Mouse (Mus musculus): Measurements from ENCODE around the gene Hint2. TPM values are rescaled to one million over a fixed set of nuclear protein-coding genes. Genes with fewer than 3 reads are reported as not detected.

Hint2 gene
- total RNA-seq, 2 experiments from 2014 or later: 57.6 to 66.5 TPM

DNA sequence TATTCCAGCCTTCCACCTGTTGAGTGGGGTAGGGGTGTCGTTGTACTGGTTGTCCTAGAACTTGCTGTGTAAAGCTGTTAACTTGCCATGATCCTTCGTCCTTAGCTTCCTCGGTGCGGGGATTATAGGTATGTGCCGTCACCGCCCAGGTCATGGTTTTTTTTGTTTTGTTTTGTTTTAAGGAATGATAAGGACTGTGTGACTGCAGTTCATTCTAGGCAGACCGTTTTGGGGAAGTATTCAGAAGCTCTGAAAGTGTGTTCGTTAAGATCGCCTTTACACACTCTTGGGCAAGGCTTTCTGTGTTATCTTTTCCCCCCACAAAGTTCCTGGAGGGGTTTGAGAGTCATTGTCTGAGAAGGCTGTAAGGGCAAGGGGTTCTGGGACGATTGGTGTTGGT is 43.7 kb downstream of the Hint2 start:
- no peak for DNase-seq (ENCODE audit: low spot score in 2 of 2)

DNA sequence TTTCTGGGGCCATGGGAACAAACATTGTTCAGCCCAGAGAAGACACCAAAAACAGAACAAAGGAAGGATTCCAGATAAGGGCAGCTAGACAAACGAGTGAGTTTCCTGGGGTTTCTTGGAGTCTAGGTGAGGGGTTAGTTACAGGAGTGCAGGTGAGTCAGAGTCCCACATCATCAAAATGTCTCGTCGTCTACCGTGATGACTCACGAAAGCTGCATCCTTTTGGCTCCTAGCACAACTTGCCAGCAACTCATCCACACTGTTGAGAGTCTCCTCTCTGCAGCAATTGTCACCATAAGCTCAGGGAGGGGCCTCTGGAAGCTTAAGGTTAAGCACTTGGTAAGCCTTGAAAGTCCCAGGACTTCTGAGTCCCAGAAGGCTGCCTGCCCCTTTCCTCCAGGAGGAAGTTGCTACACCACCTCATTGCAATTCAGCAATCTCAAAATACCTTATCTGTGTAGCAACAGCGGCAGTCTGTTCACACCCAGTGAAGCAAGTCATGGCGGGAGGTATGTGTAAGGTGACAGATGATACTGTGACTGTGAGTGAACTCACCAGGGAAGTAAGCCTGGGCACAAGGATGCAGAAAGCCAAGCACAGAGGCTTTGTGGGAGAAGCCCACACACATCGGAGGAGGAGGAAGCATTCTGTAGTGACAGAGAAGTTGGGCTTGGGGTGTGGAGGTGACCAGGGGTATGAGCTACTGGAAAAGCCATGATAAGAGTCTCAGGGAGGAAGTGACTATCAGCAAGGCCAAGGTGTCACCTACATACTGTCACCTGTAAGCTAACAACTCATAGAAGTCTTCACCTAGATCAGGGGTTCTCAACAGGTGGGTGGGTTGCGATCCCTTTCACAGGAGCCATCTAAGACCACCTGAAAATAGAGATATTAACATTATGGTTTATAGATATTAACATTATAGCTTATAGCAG is 51.2 kb downstream of the Hint2 start:
- no peak for DNase-seq (ENCODE audit: low spot score in 2 of 2)

Small RNAs within 50 kb of the gene (microRNA-seq; reads per million reads assigned to microRNA genes)
- not detected for gene Gm25262

Other genes with a start within 250 kb of the Hint2 start
- under 1 TPM in 1 of 2 experiments, not detected in 1; 0.47 TPM for gene Fam166b, start 227.3 kb downstream of the Hint2 start, total RNA-seq (2021)
- gene Tesk1, start 214.5 kb downstream of the Hint2 start, total RNA-seq (2021): 10 to 100 TPM; 39.3 to 40.9 TPM
- under 1 TPM; 0.32 to 0.75 TPM for gene Cd72, start 201.8 kb downstream of the Hint2 start, total RNA-seq (2021)
- gene Sit1, start 172.7 kb downstream of the Hint2 start, total RNA-seq (2021): not detected
- gene Ccdc107, start 163.6 kb downstream of the Hint2 start, total RNA-seq (2021): 10 to 100 TPM; 23.3 to 28.6 TPM
- gene Arhgef39, start 156.8 kb downstream of the Hint2 start, total RNA-seq (2021): 1 to 10 TPM; 7.9 to 8.9 TPM
- 1 to 10 TPM; 1.2 to 3.1 TPM for gene Car9, start 149.5 kb downstream of the Hint2 start, total RNA-seq (2021)
- 1,000 to 10,000 TPM; 9,033 to 9,337 TPM for gene Tpm2, start 132.7 kb downstream of the Hint2 start, total RNA-seq (2021)
- gene Creb3, start 94.1 kb downstream of the Hint2 start, total RNA-seq (2021): 10 to 100 TPM; 51.9 to 55.1 TPM
- 100 to 1,000 TPM; 137 to 140 TPM for gene Tln1, start 93.8 kb downstream of the Hint2 start, total RNA-seq (2021)
- gene Rgp1, start 77.8 kb downstream of the Hint2 start, total RNA-seq (2021): 10 to 100 TPM; 37.1 to 41.3 TPM
- gene Gba2, start 77.6 kb downstream of the Hint2 start, total RNA-seq (2021): 10 to 100 TPM; 11.5 to 12.0 TPM
- gene Msmp, start 72.0 kb downstream of the Hint2 start, total RNA-seq (2021): not detected
- 10 to 100 TPM; 42.9 to 49.7 TPM for gene Npr2, start 24.5 kb downstream of the Hint2 start, total RNA-seq (2021)
- under 1 TPM in 1 of 2 experiments, not detected in 1; 0.26 TPM for gene Spag8, start 2.9 kb downstream of the Hint2 start, total RNA-seq (2021)
- gene Tmem8b, start 12.5 kb upstream of the Hint2 start, total RNA-seq (2021): 10 to 100 TPM in 1 of 2 experiments, 1 to 10 TPM in 1; 9.4 to 12.0 TPM
- under 1 TPM; 0.13 to 0.44 TPM for gene Fam221b, start 12.7 kb upstream of the Hint2 start, total RNA-seq (2021)
- gene Olfr70, start 44.3 kb upstream of the Hint2 start, total RNA-seq (2021): not detected
- gene Olfr71, start 53.8 kb upstream of the Hint2 start, total RNA-seq (2021): not detected
- gene Hrct1, start 70.7 kb upstream of the Hint2 start, total RNA-seq (2021): 1 to 10 TPM; 2.2 TPM
- gene Spaar, start 73.6 kb upstream of the Hint2 start, total RNA-seq (2021): 1 to 10 TPM; 1.4 to 1.5 TPM
- not detected for gene Olfr159, start 114.5 kb upstream of the Hint2 start, total RNA-seq (2021)
- gene Olfr156, start 167.4 kb upstream of the Hint2 start, total RNA-seq (2021): not detected
- gene Olfr157, start 183.7 kb upstream of the Hint2 start, total RNA-seq (2021): not detected
- gene Olfr155, start 195.1 kb upstream of the Hint2 start, total RNA-seq (2021): not detected
- gene Reck, start 219.1 kb upstream of the Hint2 start, total RNA-seq (2021): 10 to 100 TPM; 25.7 to 26.2 TPM